Mouse (Mus musculus) intestine, postnatal 0 days (tissue): ENCODE measurements around the gene Wdr19. TPM values are rescaled to one million over a fixed set of nuclear protein-coding genes. Genes with fewer than 3 reads are reported as not detected.
"Not testable (repeated sequence)": the region's sequence is repeated elsewhere in the genome, so short reads cannot be mapped to it uniquely, and the experiment has no call there.

ENCODE experiments used
- ATAC-seq: fragments of 200-750 bp; cut with Nextera tagmentation; 2 replicates; pipeline ENCODE4 v1.8.0; 2017; ENCODE audit warnings: mild to moderate bottlenecking, moderate TSS enrichment, moderate library complexity
- H3K27ac ChIP-seq: fragments of 300-500 bp; sonication (generic); 2 replicates; pipeline ENCODE4 v1.5.1; 2014; ENCODE audit warnings: mild to moderate bottlenecking, low read depth, low read length, moderate library complexity
- H3K27me3 ChIP-seq: fragments of 300-500 bp; sonication (generic); replicated peaks from 2 replicates; pipeline ENCODE4 v1.6.1; 2014; ENCODE audit warnings: low read length, mixed read lengths; ENCODE audit not compliant: control insufficient read depth, insufficient read depth
- H3K36me3 ChIP-seq: fragments of 300-500 bp; sonication (generic); 2 replicates; pipeline ENCODE4 v1.6.1; 2014; ENCODE audit warnings: mild to moderate bottlenecking, moderate library complexity; ENCODE audit not compliant: control insufficient read depth, insufficient read depth
- H3K4me1 ChIP-seq: fragments of 300-500 bp; sonication (generic); replicated peaks from 2 replicates; pipeline ENCODE4 v1.6.1; 2014; ENCODE audit warnings: antibody characterized with exemption, low read length, mixed read lengths; ENCODE audit not compliant: control insufficient read depth, insufficient read depth
- H3K4me2 ChIP-seq: fragments of 300-500 bp; sonication (generic); replicated peaks from 2 replicates; pipeline ENCODE4 v1.6.1; 2014; ENCODE audit warnings: low read depth, mild to moderate bottlenecking, moderate library complexity
- H3K4me3 ChIP-seq: fragments of 300-500 bp; sonication (generic); 2 replicates; pipeline ENCODE4 v1.5.1; 2014; ENCODE audit warnings: low read depth, low read length
- H3K9ac ChIP-seq: fragments of 300-500 bp; sonication (generic); 2 replicates; pipeline ENCODE4 v1.6.1; 2014; ENCODE audit warnings: mild to moderate bottlenecking, low read depth, low read length
- H3K9me3 ChIP-seq: fragments of 300-500 bp; sonication (generic); 2 replicates; pipeline ENCODE4 v1.6.1; 2016; ENCODE audit warnings: mixed run types; ENCODE audit not compliant: control insufficient read depth
- CTCF ChIP-seq: sonication (generic); IDR thresholded peaks from 2 replicates; pipeline ENCODE4 v1.5.1; 2016; ENCODE audit warnings: low read depth, mild to moderate bottlenecking, control low read depth, antibody characterized with exemption, moderate library complexity
- WGBS: fragments of 180-500 bp; shearing (Covaris S2); extraction: QIAGEN DNeasy Blood & Tissue Kit; methylation state at CpG from one replicate; pipeline ENCODE4 v1.1.7; 2014; 5-methylcytosine and 5-hydroxymethylcytosine counted together
- polyA plus RNA-seq: library from polyadenylated mRNA; unstranded; fragments of >200 nt; fragmentation: Nextera tagmentation; extraction: Ambion mirVana; gene quantifications from 2 replicates; pipeline ENCODE4 v1.2.1, GENCODE M21; 2015

The Wdr19 gene
- polyA plus RNA-seq, 1 experiment from 2014 or later, result 1.7 TPM

GRCm38 (mm10) chr5:65293627-65294026 is 94.1 kb downstream of the Wdr19 start:
- Histone ChIP-seq H3K27me3 (no peaks in the 10 kb centered on the region), H3K9me3 (no peaks in the 10 kb centered on the region), H3K4me1 (no peaks in the 10 kb centered on the region), H3K27ac (no peak overlapping the region), H3K4me2 (no peak overlapping the region), H3K9ac (no peak overlapping the region), H3K4me3 (no peak overlapping the region), H3K36me3 (peaks cover 33% of the 10 kb centered on the region)
- ATAC-seq, result no peak
- TF ChIP-seq CTCF, result no peak
- WGBS, result 83% methylated on average over 6 of the region's 6 CpGs

- no peak overlapping the region for H3K4me2 ChIP-seq
- H3K9ac ChIP-seq, result no peak overlapping the region
- 34% methylated on average over 2 of the region's 2 CpGs for WGBS
- H3K36me3 ChIP-seq, result peaks cover 31% of the 10 kb centered on the region
- H3K4me3 ChIP-seq, result no peak overlapping the region
- no peak overlapping the region for H3K27ac ChIP-seq
- H3K27me3 ChIP-seq, result no peaks in the 10 kb centered on the region
- TF ChIP-seq CTCF, result no peak
- no peaks in the 10 kb centered on the region for H3K4me1 ChIP-seq
- no peak; the same call in 1 of the 2 replicates for ATAC-seq
- H3K9me3 ChIP-seq, result no peaks in the 10 kb centered on the region
These were observed 94.8 kb downstream of the Wdr19 start for GRCm38 (mm10) chr5:65294270-65294669.

GRCm38 (mm10) chr5:65298167-65298950 is 98.9 kb downstream of the Wdr19 start:
- Histone ChIP-seq H3K9me3 (no peaks in the 10 kb centered on the region), H3K27ac (no peak overlapping the region), H3K4me3 (no peak overlapping the region), H3K9ac (no peak overlapping the region), H3K36me3 (peaks cover 36% of the 10 kb centered on the region), H3K27me3 (no peaks in the 10 kb centered on the region), H3K4me1 (no peaks in the 10 kb centered on the region), H3K4me2 (no peak overlapping the region)
- 69% methylated on average over 7 of the region's 7 CpGs for WGBS
- TF ChIP-seq CTCF, result no peak
- no peak for ATAC-seq

- not testable (repeated sequence) for H3K27ac ChIP-seq, H3K9me3 ChIP-seq, H3K27me3 ChIP-seq, H3K4me3 ChIP-seq, ATAC-seq, H3K4me2 ChIP-seq, H3K4me1 ChIP-seq, H3K9ac ChIP-seq
- H3K36me3 ChIP-seq, result peaks cover 39% of the 10 kb centered on the region
- WGBS, result 85% methylated on average over 1 of the region's 1 CpGs
These were observed 100.1 kb downstream of the Wdr19 start for GRCm38 (mm10) chr5:65299623-65300022.

- Histone ChIP-seq H3K9ac (no peak overlapping the region), H3K36me3 (peaks cover 39% of the 10 kb centered on the region), H3K9me3 (no peaks in the 10 kb centered on the region), H3K4me1 (no peaks in the 10 kb centered on the region), H3K4me3 (no peak overlapping the region), H3K4me2 (no peak overlapping the region), H3K27me3 (no peaks in the 10 kb centered on the region), H3K27ac (no peak overlapping the region)
- no peak for ATAC-seq
- 94% methylated on average over 9 of the region's 9 CpGs for WGBS
- no peak for TF ChIP-seq CTCF
These were observed 100.6 kb downstream of the Wdr19 start for GRCm38 (mm10) chr5:65300121-65300520.

GRCm38 (mm10) chr5:65305516-65305915 is 106.0 kb downstream of the Wdr19 start:
- Histone ChIP-seq H3K4me3 (no peak overlapping the region), H3K9me3 (no peaks in the 10 kb centered on the region), H3K27me3 (no peaks in the 10 kb centered on the region), H3K36me3 (peaks cover 40% of the 10 kb centered on the region), H3K4me2 (no peak overlapping the region), H3K27ac (no peak overlapping the region), H3K9ac (no peak overlapping the region), H3K4me1 (no peaks in the 10 kb centered on the region)
- TF ChIP-seq CTCF, result no peak
- ATAC-seq, result no peak
- 80% methylated on average over 9 of the region's 9 CpGs for WGBS
